Mouse (Mus musculus): ENCODE data around the gene Gm26992.
A peak's percentile ranks its signal among the peaks of the same experiment; 100 is the strongest.
"Not testable (repeated sequence)": the region's sequence is repeated elsewhere in the genome, so short reads cannot be mapped to it uniquely, and the experiment has no call there.

Gm26992 gene

GRCm38 (mm10) chrX:103421710-103422109 is at the start of gene Gm26992:
TSS of gene Gm26992 (plus strand) at chrX:103422010.
- no peak for DNase-seq (ENCODE audit: low spot score)

GRCm38 (mm10) chrX:103374250-103374649 is 47.6 kb upstream of the Gm26992 start:
- no peak for DNase-seq (ENCODE audit: low spot score)

- DNase-seq (ENCODE audit: low spot score) = no peak
Measured at GRCm38 (mm10) chrX:103384528-103384927, 37.3 kb upstream of the Gm26992 start.

DNA sequence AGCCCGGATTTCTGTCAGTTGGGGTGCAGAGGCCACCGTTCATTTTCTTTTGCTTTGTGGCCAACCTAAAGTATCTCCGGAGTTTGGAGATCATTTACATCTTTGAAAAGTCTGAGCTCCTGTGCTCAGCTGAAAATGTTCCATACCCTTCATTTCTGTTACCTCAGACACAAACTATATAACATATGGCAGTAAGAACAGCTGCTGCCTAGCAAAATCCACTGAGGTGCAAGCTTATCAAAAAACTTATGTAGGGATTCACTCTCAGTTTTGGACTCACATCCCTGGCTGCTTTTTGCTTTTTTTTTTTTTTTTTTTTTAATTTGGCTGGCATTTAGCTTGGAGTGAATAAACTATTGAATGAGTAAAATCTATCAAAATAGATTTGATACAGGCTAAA is 33.7 kb upstream of the Gm26992 start:
- DNase-seq (ENCODE audit: low spot score) = no peak

- DNase-seq (ENCODE audit: low spot score) = no peak
Measured at GRCm38 (mm10) chrX:103393841-103394240, 28.0 kb upstream of the Gm26992 start.

- no peak for DNase-seq (ENCODE audit: low spot score)
Measured at GRCm38 (mm10) chrX:103405021-103405420, 16.8 kb upstream of the Gm26992 start.

- no peak for DNase-seq (ENCODE audit: low spot score)
Measured at GRCm38 (mm10) chrX:103414167-103414566, 7.6 kb upstream of the Gm26992 start, which contains the start of gene Tsx. TSS of gene Tsx (plus strand) at chrX:103414467.

DNA sequence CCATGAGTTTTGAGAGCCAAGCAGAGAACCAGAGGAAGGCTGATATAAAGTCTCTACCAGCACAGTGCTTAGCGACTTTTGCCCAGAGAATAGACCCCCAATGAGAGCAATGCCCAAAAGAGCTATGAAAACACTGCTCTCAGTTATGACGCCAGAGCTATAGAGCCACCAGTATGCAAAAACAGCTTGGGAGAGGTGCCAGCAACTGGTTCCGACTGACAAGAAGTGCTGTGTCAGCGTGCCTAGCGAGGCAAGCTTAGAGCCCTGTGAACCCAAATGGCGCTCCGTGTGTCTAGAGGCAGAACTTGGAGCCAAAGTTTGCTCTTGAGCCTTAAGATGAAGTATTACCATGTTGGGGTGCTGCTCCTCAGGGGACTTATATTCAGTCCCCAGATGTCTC is 5.9 kb downstream of the Gm26992 start:
- DNase-seq (ENCODE audit: low spot score) = no peak

DNA sequence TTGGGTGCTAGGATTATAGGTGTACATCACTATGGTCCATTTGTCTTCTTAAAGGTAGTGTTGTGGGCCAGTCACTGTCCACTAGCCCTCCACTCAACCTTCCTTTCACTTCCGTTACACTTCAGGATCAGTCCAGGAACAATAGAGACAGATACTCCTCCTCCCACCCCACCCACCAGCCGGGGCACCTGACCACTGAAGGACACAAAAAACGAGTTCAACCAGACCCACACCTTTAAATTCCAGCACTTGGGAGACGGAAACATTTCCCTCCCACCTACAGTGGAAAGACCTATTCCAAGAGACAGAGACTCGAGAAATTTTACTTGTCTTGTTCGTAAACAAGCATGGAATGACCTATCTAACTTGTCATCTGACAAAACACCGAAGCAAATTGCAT is 10.5 kb downstream of the Gm26992 start:
- DNase-seq (ENCODE audit: low spot score) = no peak

DNA sequence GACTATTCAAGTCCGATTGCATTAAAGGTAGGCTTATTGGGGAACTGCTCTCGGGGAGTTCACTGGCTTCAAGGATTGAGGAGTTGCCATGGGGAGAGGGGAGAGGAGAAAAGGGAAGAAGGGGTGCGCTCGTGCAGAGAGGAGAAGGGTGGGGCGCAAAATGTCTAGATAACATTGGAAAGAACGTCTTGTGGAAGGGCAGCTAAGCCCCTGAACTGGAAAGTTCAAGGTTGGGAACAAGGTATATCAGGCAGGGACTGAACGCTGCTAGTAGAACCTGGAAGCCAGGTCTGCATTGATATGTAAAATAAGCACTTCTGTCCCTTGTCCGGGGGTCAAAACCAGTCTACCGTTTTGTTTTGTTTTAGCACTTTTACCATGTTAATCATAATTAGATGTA is 16.2 kb downstream of the Gm26992 start:
- DNase-seq (ENCODE audit: low spot score) = no peak

DNA sequence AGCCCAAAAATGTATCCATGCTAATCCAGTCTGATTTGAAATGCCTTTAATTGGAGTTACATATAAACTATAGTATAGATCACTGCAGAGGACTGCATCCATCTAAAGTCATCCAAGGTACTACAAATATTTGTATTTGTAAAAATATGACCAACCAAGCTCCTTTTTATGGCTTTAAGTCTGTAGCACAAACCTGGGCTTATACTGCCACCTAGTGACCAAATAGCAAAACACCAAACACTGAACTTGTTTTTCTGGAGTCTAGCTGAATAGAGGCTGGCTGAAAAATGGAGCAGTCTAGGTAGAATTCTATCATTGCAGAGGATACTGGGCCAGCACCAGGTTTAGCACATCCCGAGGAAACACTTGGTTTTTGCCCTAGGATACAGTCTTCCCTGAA is 19.0 kb downstream of the Gm26992 start:
- no peak for DNase-seq (ENCODE audit: low spot score)

DNA sequence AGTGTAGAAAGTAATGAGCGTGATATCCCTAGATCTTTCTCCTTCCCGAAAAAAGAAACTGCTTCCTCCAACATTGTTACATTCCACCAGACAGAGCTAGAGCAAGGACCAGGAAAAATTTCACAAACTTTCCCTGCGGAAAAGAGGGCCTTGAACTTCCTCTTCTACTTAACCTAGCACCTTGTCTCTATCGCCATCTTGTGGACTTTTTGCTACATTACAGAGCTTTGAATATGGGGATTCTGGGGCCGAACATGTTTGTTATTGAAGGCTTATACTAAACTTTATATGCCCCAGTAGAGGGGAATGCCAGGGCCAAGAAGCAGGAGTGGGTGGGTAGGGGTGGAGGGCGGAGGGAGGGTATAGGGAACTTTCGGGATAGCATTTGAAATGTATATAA is 21.9 kb downstream of the Gm26992 start:
- DNase-seq (ENCODE audit: low spot score) = no peak

GRCm38 (mm10) chrX:103447539-103448169 is 25.8 kb downstream of the Gm26992 start:
- DNase-seq (ENCODE audit: low spot score) = peak; percentile 12

DNA sequence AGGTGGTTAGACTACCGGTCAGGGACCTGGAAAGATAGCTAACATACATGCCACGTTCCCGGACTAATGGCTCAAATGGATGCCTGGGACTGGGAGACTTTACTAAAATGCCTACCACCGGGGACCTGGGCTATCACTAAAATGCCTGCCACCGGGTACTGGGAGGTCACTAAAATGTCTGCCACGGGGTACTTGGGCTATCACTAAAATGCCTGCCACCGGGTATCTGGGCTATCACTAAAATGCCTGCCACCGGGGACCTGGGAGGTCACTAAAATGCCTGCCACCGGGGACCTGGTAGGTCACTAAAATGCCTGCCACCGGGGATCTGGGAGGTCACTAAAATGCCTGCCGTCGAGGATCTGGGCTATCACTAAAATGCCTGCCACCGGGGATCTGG is 26.6 kb downstream of the Gm26992 start:
- DNase-seq (ENCODE audit: low spot score) = not testable (repeated sequence)

GRCm38 (mm10) chrX:103448943-103449722 is 27.3 kb downstream of the Gm26992 start:
- not testable (repeated sequence) for DNase-seq (ENCODE audit: low spot score)

DNA sequence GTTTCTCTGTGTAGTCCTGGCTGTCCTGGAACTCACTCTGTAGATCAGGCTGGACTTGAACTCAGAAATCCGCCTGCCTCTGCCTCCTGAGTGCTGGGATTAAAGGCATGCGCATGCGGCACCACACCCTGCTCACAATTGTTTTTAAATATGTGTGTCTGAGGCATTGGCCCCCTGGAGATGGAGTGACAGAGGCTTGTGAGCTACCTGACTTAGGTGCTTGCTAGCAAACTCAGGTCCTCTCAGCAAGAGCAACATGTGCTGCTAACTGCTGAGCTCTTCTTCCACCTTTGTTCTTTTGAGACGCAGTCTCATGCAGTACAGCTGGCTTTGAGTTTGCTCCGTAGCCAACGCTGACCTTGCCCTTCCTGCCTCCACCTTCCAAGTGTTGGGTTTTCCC is 31.0 kb downstream of the Gm26992 start:
- DNase-seq (ENCODE audit: low spot score) = no peak

DNA sequence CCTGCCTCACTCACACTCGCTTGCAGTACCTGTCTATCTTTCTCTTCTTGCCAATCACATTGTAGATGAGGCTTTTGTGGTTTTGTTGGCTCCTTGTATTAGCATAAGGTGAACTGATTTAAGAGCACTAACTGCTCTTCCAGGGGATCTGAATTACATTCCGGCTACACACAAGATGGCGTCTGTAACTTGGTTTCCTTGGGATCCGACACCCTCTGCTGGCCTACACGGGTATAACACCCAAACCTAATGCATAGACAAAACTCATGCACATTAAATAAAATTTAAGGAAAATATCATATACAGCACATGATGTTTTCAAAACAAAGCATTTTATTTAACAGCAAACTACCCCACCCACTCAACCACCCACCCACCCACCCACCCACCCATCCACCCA is 38.2 kb downstream of the Gm26992 start:
- DNase-seq (ENCODE audit: low spot score) = no peak

GRCm38 (mm10) chrX:103468998-103469397 is 47.2 kb downstream of the Gm26992 start:
- no peak for DNase-seq (ENCODE audit: low spot score)

- no peak for DNase-seq (ENCODE audit: low spot score)
Measured at GRCm38 (mm10) chrX:103472346-103472745, 50.5 kb downstream of the Gm26992 start.

- peak; percentile 41 for DNase-seq (ENCODE audit: low spot score)
Measured at GRCm38 (mm10) chrX:103477507-103477906, 55.7 kb downstream of the Gm26992 start.

DNA sequence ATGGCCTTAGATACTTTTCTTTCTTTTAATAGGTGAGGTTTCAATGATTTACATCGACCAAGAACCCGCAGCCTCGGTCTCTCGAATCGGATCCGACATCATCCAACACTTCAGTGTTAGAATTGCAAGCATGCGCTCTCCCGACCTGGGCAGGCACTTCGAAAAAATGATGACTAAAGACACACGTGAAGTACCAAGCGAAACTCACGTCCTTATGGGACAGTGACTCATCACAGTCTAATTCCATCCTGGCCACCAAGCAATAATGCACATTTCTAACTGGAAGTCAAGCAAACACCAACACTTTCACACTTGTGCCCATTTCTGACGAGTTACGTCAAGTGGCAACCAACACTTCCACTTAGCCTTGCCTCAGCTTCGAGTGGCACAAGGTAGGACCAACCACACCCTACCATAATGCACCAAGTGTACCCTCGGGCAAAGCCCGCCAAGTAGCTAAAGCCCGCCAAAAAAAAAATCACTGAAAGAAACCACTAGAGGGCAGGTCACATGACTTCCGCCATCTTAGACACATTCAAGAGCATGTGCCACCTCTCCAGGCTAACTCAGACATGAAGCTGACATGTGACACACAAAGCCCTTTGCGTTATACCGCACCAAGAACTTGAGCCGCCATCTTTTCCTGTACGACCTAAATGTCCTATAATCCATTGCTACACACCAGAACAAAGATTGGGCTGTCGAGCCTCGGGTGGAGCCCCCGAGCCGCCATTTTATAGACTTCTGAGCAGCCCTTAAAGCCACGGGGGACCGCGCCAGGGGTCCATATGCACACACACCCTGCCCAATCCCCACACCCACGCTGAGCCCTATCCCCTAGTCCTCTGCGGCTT is 59.7 kb downstream of the Gm26992 start:
- peak; percentile 41 for DNase-seq (ENCODE audit: low spot score)

GRCm38 (mm10) chrX:103482097-103482451 is 60.3 kb downstream of the Gm26992 start:
- DNase-seq (ENCODE audit: low spot score) = no peak

DNA sequence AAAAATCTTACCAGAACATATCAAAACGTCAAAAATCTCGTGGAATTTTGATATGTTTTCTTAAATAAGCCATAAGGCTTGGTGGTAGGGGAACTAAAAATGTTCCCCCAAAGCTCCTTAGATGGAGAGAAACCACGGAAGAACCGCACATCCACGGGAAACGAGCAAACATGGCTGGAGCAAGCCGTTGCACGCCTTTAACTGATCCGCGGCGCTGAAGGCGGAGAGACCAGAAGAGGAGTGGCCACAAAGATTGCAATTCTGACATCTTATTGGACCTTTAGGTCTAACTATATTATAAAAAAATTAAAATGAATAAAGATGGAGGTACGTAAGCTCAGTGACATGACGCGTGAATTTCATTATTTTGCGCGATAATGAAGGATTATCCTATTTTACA is 61.2 kb downstream of the Gm26992 start:
- DNase-seq (ENCODE audit: low spot score) = peak; percentile 61
